Mouse (Mus musculus) left cerebral cortex, postnatal 10 days (tissue): ENCODE measurements around the gene Ncor2. TPM values are rescaled to one million over a fixed set of nuclear protein-coding genes. Genes with fewer than 3 reads are reported as not detected.

Experiments used
- DNase-seq, 2 experiments: peaks; one replicate each; pipeline ENCODE4 v3.0.0; 2021 to 2022; ENCODE audit warnings: low spot score in 2 of 2, mixed read lengths in 1 of 2; ENCODE audit errors: extremely low spot score in 1 of 2
- intact Hi-C: fragments of 180-260 bp; cut with DNase I; formaldehyde crosslinking; loops from one replicate; pipeline ENCODE4 v1.15.1; 2025
- total RNA-seq, 2 experiments: library from RNA; stranded (reverse); gene quantifications; 2 replicates each; pipeline ENCODE4 v1.2.3; 2021

The Ncor2 gene
- total RNA-seq, 2 experiments from 2014 or later, result 131 to 146 TPM

DNA sequence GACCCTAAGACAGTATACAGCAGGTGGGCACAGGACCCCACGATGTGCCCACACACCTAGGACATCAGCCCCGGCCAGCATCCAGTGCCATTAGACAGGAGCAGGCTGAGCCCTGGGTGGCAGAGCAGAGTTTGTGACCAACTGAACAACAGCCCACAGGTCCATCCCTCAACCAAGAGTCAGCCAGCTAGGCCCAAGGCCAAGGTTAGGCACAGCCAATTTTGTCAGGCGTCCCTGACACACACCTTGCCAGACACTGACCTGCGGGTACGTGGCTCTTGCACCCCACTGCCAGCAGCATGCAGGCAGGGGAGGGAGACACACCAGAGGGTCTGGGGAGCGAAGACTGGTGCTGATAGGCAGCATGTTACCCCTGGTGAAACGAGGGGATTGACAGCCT lies 57.0 kb downstream of the Ncor2 start:
- DNase-seq, result no peak
- intact Hi-C loops, result no loop called here

DNA sequence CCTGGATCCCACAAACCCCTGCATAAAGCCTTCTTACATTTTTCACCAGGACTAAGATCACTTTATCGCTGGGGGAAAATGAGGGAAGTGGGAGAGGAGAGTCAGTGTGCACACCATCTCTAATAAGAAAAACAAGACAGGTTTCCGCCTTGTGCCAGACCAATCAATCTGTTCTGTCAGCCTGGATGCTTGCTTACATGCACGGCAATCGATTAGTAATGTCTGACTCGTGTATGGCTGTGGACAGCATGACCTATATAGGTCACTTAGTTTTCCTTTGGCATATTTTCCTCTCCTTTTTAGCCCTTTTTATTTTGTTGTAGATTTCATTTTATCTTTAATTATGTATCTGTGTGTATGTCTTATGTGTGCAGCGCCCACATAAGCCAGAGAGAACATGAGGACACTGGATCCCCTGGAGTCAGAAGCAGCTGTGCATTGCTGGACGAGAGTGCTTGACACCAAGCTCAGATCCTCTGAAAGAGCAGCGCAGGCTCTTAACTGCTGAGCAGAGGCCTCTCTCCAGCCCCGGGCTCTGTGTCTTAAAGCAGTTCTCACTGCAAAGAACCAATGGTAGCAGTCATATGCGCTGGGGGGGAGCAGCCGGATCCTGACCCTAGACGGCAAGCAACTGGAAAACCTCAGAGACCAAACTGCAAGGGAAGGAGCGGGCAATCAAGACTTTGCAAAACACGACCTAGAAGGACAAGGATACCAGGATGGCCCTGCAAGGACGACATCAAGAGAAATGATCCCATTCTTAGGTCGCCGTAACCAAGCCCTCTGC lies 58.3 kb downstream of the Ncor2 start:
- intact Hi-C loops, result no loop called here
- DNase-seq, result no peak

DNA sequence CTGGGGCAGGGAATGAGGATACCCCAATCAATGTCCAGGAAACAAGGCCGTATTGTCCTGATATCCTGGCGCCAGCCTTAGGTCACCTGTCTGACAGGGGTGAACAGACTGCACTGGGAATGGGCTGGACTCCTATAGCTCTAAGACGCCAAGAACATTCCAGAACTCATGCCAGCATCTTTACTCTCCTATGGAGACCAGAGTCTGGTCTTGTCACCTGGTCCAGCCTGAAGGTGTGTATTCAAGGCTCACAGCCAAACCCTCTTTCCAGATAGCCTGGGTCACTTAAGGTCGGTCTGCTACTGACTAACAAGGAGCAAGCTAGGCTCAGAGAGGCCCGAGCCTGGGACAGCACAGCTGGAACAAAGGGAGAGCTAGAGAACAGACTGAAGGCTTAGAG lies 61.8 kb downstream of the Ncor2 start:
- no peak for DNase-seq
- intact Hi-C loops, result no loop called here

DNA sequence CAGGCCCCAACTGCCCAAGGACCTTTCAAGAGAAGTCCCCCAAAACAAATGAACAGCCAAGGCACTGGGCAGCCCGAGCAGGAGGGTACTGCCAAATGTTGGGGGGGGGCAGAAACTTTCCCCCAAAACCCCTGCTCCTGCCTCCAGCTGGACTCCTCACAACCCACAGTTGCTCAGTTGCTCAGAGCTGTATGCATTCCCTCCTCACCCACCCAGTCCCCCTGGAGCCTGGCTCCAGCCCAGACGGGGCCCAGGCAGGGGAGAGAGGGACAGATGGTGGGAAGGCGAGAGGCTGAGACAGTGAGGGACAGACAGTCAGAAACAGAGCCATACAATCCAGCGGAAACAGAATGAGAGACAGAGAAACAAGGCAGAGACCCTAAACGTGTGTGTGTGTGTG lies 66.0 kb downstream of the Ncor2 start:
- intact Hi-C loops, result no loop called here

DNA sequence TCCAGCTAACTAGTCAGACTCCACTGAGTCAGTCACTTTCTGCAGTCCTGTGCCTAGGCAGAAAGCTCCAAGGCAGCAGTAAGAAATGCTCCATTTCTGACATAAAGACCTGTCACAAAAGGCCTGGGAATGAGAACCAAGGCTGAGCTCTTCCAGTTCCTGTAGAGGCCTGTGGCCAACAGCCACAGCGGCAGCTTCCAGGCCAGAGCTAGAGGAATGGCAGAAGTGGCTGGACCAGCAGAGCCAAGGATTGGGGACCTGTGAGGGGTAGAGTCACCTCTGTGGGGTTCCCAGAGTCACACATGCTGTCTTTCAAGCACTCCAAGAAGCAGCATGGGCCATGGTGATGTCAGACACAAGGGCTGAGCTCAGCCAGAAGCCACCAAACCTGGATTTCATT lies 66.4 kb downstream of the Ncor2 start:
- DNase-seq, result no peak
- intact Hi-C loops, result no loop called here

More for the DNA sequence above, 66.0 kb downstream of the Ncor2 start:
- DNase-seq, result peak in 1 of 2 experiments; percentile 40

DNA sequence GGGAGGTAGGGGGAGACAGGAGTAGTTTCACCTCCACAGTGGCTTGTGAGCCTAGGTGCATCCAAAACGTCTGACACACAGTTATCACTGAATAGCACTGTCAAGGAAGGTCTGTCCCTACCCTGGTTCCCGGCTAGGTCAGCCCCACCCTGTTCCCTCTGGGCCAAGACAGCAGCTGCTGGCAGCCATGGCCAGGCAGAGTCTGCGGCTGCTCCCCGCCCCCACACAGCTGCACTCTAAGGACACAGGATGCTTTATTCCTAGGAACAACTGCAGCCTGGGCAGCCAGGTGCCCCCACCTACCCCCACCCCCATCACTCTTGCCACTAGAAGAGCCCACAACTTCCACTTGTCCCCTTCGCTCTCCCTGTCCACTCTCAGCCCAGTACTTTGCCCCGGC lies 67.9 kb downstream of the Ncor2 start:
- peak; percentile 44 to 82 for DNase-seq

DNA sequence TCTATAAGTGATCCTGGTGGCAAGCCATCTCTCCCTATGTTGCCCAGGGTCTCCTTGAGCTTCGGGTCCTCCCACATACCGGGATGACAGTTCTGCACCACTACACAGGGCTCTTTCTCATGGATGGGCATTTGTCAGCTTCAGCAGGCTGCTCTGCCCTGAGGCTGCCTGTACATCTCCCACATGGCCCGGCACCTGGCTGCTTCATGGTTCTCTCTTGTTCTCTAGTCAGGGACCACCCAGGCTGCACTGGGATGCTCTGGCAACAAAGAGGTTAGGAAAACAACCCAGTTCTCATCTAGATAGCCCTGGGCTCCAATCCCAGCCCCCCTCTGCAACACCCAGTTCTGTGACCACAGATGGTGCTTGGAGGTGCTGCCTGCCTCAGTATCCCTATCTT lies 68.3 kb downstream of the Ncor2 start:
- intact Hi-C loops, result no loop called here
- no peak for DNase-seq

More for the DNA sequence above, 67.9 kb downstream of the Ncor2 start:
- intact Hi-C loops, result no loop called here

DNA sequence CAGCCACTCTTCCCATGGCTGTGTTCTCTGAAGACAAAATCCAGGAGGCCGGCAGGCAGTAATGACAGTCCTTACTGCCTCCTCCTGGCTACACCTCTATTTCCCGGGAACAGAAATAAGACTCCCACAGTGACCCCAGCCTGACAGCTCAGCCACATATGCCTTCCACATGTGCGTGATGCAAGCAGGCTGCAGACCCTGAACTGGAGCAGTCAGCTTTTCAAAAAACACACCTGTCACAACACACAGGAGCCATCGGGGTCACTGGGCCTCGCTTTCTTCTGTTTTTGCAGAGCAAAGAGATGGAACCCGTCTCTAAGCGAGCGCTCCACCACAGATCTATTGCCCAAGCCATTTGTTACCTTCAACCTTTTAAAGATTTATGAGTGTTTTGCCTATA lies 68.8 kb downstream of the Ncor2 start:
- no peak for DNase-seq
- intact Hi-C loops, result no loop called here

DNA sequence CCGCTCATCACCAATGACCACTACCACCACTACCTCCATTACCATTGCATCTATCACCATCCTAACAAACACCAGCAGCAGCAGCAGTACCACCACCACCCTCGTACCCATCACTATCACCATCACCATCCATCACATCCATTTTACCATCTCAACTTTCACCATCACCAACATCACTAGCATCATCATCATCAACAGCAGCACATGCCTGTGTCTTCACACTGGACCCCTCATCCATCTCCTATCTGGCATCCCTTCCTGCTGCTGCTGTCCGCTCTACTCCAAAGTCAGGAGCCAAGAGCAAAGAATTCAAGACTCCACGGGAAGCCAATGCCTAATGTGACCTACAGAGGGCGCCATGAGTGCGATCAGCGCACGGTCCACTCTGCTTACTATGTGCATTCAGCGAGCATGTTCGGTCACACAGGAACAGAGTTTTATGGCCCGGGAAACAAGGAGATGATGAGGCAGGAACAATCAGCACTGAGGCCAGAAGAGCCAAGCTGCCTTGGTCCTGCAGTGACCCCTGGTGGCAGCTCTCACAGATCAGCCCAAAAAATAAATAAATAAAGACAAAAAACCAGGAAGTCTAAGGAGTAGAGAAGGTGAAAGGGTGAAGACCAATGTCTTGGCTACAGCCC lies 71.9 kb downstream of the Ncor2 start:
- peak; percentile 39 to 75 for DNase-seq
- intact Hi-C loops, result loop anchor here (5.0 kb wide), 1 partner anchor 160 kb away; no protein-coding TSS in a partner anchor

DNA sequence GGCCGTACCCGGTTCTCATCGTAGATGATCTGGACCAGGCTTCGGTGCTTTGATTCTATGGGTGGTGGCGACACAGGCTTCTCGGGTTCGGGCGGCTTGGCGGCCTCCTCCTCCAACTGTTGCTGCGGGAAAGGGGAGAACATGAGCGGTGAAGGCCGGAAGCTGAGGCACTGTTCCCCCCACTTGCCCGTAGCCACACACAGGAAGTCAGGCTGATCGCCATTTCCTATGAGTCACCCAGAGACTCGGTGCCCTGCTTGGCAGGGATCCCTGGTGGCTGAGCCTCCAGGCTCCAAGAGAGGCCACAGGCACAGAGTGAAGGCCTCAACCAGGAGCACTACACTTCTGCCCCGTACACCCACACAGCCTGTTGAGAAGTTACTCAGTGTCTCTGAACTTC lies 72.8 kb downstream of the Ncor2 start:
- peak in 1 of 2 experiments; percentile 56 for DNase-seq
- intact Hi-C loops, result loop anchor here (5.0 kb wide), 1 partner anchor 161 kb away; no protein-coding TSS in a partner anchor

DNA sequence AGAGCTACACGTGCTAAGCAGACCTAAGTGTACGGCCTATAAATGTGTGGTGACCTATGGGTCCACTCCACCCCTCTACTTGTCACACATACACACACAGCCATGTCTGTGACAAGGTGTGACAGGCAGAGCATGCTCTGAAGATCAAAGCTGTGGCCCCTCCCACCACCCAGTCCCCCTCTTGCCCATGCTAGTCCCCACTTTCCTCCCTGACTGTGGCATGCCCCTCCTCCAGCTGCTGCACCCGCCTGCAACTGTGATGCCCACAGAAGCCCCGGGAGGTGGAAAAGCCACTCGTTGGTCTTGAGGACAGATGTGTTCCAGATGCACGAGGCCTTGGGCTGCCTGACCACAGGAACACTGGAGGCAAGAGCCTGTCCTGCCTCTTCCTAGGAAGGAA lies 74.2 kb downstream of the Ncor2 start:
- intact Hi-C loops, result loop anchor here (5.0 kb wide), 1 partner anchor 162 kb away; no protein-coding TSS in a partner anchor
- no peak for DNase-seq

DNA sequence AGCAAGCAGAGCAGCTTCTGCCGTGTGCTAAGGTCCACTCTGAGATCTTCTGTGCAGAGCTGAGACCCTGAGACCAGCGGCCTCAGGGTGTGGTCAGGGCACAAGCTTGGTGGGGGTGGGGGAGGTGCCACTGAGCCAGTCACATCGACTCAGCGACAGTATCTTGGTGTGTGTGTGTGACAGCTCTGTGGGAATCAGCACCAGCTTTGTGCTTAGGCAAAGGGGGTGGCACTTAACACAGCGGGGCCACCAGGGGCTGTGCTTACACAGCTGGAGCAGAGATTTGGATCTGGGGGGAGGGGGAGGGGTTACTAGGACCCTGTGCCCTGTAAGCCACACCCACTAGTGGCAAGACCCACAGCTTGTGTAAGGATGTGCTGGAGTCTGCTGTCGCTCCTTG lies 75.6 kb downstream of the Ncor2 start:
- no peak for DNase-seq
- intact Hi-C loops, result no loop called here

DNA sequence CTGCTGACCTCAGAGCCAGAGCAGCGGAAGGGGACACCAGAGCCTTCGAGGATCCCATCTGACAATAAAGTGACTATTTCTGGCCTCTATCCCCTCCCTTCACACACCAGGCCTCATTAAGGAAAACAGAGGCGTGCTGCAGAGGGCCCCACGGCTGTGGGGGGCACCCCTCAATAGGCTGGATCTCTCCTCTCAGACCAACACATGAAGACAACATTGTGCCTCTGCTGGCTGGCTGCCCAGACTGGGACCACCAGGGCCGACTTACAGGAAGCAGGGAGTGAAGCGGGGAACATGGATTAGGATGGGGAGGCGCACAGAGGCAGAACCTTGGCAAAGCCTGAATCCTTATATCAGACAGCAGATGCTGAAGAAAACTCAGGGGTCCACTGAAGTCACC lies 76.1 kb downstream of the Ncor2 start:
- intact Hi-C loops, result no loop called here
- peak; percentile 56 to 82 for DNase-seq

DNA sequence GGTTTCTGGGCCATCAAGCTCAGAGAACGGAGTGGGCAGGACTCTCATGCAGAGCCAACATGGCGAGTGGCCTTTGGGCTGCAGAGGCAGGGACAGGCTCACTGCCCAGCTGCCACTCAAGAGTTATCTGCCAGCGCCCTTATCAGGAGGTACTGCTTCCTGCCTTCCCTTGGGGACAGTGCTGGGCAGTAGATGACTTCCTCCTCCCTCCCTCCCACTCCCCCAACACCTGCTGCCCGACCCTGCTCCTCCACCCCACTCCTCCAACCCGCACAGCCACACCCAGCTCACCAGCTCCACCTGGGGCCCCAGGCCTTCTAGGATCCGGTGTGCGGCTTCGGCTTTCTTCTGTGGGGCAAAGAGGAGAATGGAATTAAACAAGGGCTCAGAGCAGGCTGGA lies 76.7 kb downstream of the Ncor2 start:
- intact Hi-C loops, result no loop called here
- no peak for DNase-seq

DNA sequence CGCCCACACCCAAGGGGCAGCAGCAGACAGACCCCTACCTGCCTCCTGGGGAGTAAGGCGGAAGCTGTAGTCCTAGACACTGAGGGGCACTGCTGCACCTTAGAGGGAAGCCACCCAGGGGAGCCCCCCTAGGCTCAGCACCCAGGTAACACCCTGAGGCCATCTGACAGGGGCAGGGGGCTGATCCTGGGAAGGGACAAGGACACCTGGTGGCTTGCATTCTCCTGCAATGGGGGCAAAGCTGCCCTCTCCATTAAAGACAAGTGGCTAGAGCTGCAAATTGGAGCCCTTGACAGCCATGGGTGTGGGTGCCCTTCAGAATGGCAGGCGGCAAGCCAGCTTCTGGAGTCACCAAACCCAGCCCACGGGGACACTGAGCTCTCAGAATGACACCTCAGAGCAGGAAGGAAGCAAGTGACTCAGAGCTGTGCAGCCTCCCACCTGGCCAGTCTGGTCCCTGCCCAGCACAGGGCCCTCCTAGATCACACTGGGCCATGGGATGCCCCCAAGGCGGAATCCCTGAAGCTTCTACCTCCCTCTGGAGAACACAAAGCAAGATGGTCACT lies 79.2 kb downstream of the Ncor2 start:
- DNase-seq, result no peak
- intact Hi-C loops, result no loop called here

DNA sequence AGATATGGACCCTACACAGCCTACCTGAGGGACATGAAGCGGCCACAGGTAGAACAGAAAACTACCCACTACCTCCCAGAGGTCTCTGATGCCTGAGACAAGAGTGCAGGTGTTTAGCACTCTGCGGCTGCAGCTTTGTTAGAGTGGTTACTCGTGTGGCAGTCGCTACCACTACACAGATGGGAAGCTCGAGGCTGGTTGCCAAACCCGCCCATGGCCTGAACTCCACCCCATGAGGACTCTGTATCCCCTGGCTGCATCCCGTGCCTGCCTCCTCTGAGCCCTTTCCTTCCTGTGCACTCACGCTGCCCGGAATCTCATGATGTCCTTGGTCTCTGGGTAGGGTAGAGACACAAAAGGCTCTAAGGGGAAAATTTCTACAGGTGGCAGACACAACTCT lies 80.3 kb downstream of the Ncor2 start:
- no peak for DNase-seq
- intact Hi-C loops, result no loop called here

DNA sequence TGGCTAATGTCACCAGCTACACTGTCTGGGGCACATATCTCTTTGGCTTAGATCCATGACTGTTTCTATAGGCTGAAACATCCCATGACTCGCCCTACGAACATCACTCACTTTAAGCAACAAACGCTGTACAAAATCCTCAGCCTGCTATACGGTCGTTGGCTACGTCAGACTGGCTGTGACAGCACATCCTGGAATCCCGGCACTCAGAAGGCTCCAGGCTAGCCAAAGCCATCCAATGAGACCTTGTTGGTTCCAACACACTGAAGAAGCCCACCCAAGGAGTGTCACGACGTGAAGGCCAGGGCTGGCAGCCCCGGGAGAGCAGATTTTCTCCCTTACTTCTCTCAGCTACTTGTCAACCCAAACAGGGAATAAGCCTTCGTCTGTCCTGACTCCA lies 82.7 kb downstream of the Ncor2 start:
- DNase-seq, result no peak
- intact Hi-C loops, result no loop called here

DNA sequence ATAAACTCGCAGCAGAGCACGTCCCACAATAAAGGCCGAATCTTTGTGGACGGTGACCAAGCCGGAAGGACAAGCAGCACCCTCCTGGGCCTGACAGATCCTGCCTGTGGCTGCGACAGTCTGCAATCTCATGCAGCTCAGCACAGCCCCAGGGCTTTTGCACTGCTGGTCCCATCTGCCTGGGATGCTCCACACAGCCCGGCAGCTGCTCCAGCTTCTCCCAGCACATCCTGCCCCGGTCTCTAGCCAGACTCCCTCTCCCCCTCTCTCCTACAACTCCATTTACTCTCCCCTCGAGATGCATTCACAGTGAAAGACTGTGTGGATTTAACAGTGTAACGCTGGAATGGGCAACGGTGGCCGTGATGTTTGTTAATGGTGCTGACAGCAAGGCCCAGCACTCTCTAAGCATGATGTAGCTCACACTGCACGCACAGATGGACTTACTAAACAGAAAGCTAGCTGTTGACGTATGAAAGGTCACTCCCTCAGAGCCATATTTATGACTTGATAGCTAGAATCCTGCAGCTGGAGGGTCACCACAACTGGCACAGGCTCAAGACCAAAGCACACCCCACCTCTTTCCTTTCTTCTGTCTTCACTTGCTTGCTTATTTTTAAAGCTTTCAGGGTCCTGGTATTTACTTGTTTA lies 83.4 kb downstream of the Ncor2 start:
- intact Hi-C loops, result no loop called here
- no peak for DNase-seq

DNA sequence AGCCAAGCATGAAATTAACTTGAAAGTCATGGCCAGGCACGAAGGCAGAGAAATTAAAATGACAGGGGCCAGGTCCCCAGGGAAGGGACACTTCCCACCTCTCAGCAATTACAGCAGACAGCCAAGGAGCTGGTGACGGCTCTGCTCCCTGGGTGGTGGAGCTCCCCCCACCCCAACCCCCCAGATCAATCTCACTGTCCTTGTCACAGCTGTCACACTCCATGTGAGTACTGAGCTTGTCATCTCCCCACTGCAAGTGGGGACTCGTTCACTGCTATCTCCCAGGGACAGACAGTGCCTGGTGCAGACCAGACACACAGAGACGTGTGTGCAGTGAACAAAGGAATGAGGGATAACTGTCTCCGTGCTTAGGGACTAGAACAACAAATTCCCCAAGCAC lies 85.2 kb downstream of the Ncor2 start:
- intact Hi-C loops, result no loop called here

DNA sequence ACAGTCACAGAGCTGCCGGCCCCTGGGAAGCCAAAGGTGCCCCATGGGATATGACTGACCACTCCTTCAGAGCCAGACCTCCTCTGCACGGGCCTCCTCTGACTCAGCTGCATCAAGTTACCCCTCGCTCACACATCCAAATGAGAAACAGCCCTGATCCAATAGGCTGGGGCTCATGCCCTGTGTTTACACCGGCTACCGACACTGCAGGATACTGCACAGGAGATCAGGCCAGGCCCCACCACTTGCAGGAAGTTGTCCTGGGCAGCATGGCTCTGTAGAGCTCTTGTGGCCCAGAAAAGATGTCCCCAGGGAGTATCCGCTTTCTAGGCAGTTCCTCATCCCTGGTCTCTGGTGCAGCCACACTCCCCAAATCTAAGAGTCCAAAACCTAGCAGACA lies 90.9 kb downstream of the Ncor2 start:
- intact Hi-C loops, result no loop called here
- no peak for DNase-seq

More for the DNA sequence above, 85.2 kb downstream of the Ncor2 start:
- DNase-seq, result no peak
